Mouse (Mus musculus): Measurements from ENCODE around the gene Asb17. TPM values are rescaled to one million over a fixed set of nuclear protein-coding genes. Genes with fewer than 3 reads are reported as not detected.
"Not testable (repeated sequence)": the region's sequence is repeated elsewhere in the genome, so short reads cannot be mapped to it uniquely, and the experiment has no call there.

The Asb17 gene
- polyA plus RNA-seq, 1 experiment, result not detected

- Histone ChIP-seq H3K4me1 (ENCODE audit: control insufficient read depth, insufficient read depth, low read length) (no peaks in the 10 kb centered on the region), H3K4me3 (replicated peaks; ENCODE audit: extremely low read depth, low read depth, low read length) (no peak overlapping the region)
- WGBS, result 81% methylated on average over 9 of the region's 9 CpGs
- no peak for DNase-seq
- TF ChIP-seq POLR2A (IDR thresholded peaks at IDR 0.05; ENCODE audit: borderline replicate concordance, extremely low read depth, low read depth, low read length), result no peak
- TF ChIP-seq CTCF (IDR thresholded peaks at IDR 0.05; ENCODE audit: insufficient read depth, low read length), result no peak
Measured at GRCm38 (mm10) chr3:153807444-153808149, 36.4 kb upstream of the Asb17 start.

- Histone ChIP-seq H3K4me1 (ENCODE audit: control insufficient read depth, insufficient read depth, low read length) (no peaks in the 10 kb centered on the region), H3K4me3 (replicated peaks; ENCODE audit: extremely low read depth, low read depth, low read length) (no peak overlapping the region)
- DNase-seq, result no peak
- 81% methylated on average over 13 of the region's 13 CpGs for WGBS
- TF ChIP-seq POLR2A (IDR thresholded peaks at IDR 0.05; ENCODE audit: borderline replicate concordance, extremely low read depth, low read depth, low read length) (no peak), CTCF (IDR thresholded peaks at IDR 0.05; ENCODE audit: insufficient read depth, low read length) (no peak)
Measured at GRCm38 (mm10) chr3:153808406-153808805, 35.6 kb upstream of the Asb17 start.

GRCm38 (mm10) chr3:153814026-153814425 is 30.0 kb upstream of the Asb17 start:
- TF ChIP-seq CTCF (IDR thresholded peaks at IDR 0.05; ENCODE audit: insufficient read depth, low read length) (no peak), POLR2A (IDR thresholded peaks at IDR 0.05; ENCODE audit: borderline replicate concordance, extremely low read depth, low read depth, low read length) (no peak)
- DNase-seq, result no peak
- 90% methylated on average over 8 of the region's 8 CpGs for WGBS
- H3K4me3 ChIP-seq (replicated peaks; ENCODE audit: extremely low read depth, low read depth, low read length), result no peak overlapping the region
- H3K4me1 ChIP-seq (ENCODE audit: control insufficient read depth, insufficient read depth, low read length), result no peaks in the 10 kb centered on the region

- 76% methylated on average over 9 of the region's 9 CpGs for WGBS
- no peak for DNase-seq
- TF ChIP-seq CTCF (IDR thresholded peaks at IDR 0.05; ENCODE audit: insufficient read depth, low read length), result no peak
- no peak for TF ChIP-seq POLR2A (IDR thresholded peaks at IDR 0.05; ENCODE audit: borderline replicate concordance, extremely low read depth, low read depth, low read length)
- Histone ChIP-seq H3K4me3 (replicated peaks; ENCODE audit: extremely low read depth, low read depth, low read length) (no peak overlapping the region), H3K4me1 (ENCODE audit: control insufficient read depth, insufficient read depth, low read length) (no peaks in the 10 kb centered on the region)
Measured at GRCm38 (mm10) chr3:153817376-153817890, 26.6 kb upstream of the Asb17 start.

GRCm38 (mm10) chr3:153818723-153819122 is 25.3 kb upstream of the Asb17 start:
- no peak overlapping the region for H3K4me3 ChIP-seq (replicated peaks; ENCODE audit: extremely low read depth, low read depth, low read length)
- 0 out of 2 replicates have a peak, but pooled peaks cover 2% of the 10 kb centered on the region for H3K4me1 ChIP-seq (ENCODE audit: control insufficient read depth, insufficient read depth, low read length)
- TF ChIP-seq POLR2A (IDR thresholded peaks at IDR 0.05; ENCODE audit: borderline replicate concordance, extremely low read depth, low read depth, low read length), result no peak
- no peak for TF ChIP-seq CTCF (IDR thresholded peaks at IDR 0.05; ENCODE audit: insufficient read depth, low read length)
- DNase-seq, result no peak
- WGBS, result 91% methylated on average over 3 of the region's 3 CpGs

- 85% methylated on average over 9 of the region's 9 CpGs for WGBS
- TF ChIP-seq POLR2A (IDR thresholded peaks at IDR 0.05; ENCODE audit: borderline replicate concordance, extremely low read depth, low read depth, low read length) (no peak), CTCF (IDR thresholded peaks at IDR 0.05; ENCODE audit: insufficient read depth, low read length) (no peak)
- no peak overlapping the region for H3K4me3 ChIP-seq (replicated peaks; ENCODE audit: extremely low read depth, low read depth, low read length)
- H3K4me1 ChIP-seq (ENCODE audit: control insufficient read depth, insufficient read depth, low read length), result 0 out of 2 replicates have a peak, but pooled peaks cover 3% of the 10 kb centered on the region
- no peak for DNase-seq
Measured at GRCm38 (mm10) chr3:153819438-153819837, 24.6 kb upstream of the Asb17 start.

GRCm38 (mm10) chr3:153823671-153824515 is 20.1 kb upstream of the Asb17 start:
- no peak for DNase-seq
- Histone ChIP-seq H3K4me3 (replicated peaks; ENCODE audit: extremely low read depth, low read depth, low read length) (no peak overlapping the region), H3K4me1 (ENCODE audit: control insufficient read depth, insufficient read depth, low read length) (0 out of 2 replicates have a peak, but pooled peaks cover 3% of the 10 kb centered on the region)
- no peak for TF ChIP-seq POLR2A (IDR thresholded peaks at IDR 0.05; ENCODE audit: borderline replicate concordance, extremely low read depth, low read depth, low read length)
- no peak for TF ChIP-seq CTCF (IDR thresholded peaks at IDR 0.05; ENCODE audit: insufficient read depth, low read length)
- WGBS, result 48% methylated on average over 11 of the region's 11 CpGs

- TF ChIP-seq POLR2A (IDR thresholded peaks at IDR 0.05; ENCODE audit: borderline replicate concordance, extremely low read depth, low read depth, low read length) (no peak), CTCF (IDR thresholded peaks at IDR 0.05; ENCODE audit: insufficient read depth, low read length) (no peak)
- Histone ChIP-seq H3K4me3 (replicated peaks; ENCODE audit: extremely low read depth, low read depth, low read length) (no peak overlapping the region), H3K4me1 (ENCODE audit: control insufficient read depth, insufficient read depth, low read length) (0 out of 2 replicates have a peak, but pooled peaks cover 3% of the 10 kb centered on the region)
- WGBS, result 87% methylated on average over 10 of the region's 10 CpGs
- no peak for DNase-seq
Measured at GRCm38 (mm10) chr3:153825197-153825596, 18.8 kb upstream of the Asb17 start.

GRCm38 (mm10) chr3:153826616-153827015 is 17.4 kb upstream of the Asb17 start:
- Histone ChIP-seq H3K4me1 (ENCODE audit: control insufficient read depth, insufficient read depth, low read length) (0 out of 2 replicates have a peak, but pooled peaks cover 3% of the 10 kb centered on the region), H3K4me3 (replicated peaks; ENCODE audit: extremely low read depth, low read depth, low read length) (no peak overlapping the region)
- no peak for TF ChIP-seq POLR2A (IDR thresholded peaks at IDR 0.05; ENCODE audit: borderline replicate concordance, extremely low read depth, low read depth, low read length)
- no peak for TF ChIP-seq CTCF (IDR thresholded peaks at IDR 0.05; ENCODE audit: insufficient read depth, low read length)
- DNase-seq, result no peak
- 46% methylated on average over 6 of the region's 6 CpGs for WGBS

- not testable (repeated sequence) for H3K4me3 ChIP-seq (replicated peaks; ENCODE audit: extremely low read depth, low read depth, low read length); DNase-seq; H3K4me1 ChIP-seq (ENCODE audit: control insufficient read depth, insufficient read depth, low read length)
- WGBS, result 95% methylated on average over 3 of the region's 3 CpGs
Measured at GRCm38 (mm10) chr3:153829788-153830187, 14.2 kb upstream of the Asb17 start.

Measured in lung, adult 2 months (tissue).